Mouse (Mus musculus) heart, embryonic 14.5 days (tissue): ENCODE measurements around the gene Olfr9. TPM values are rescaled to one million over a fixed set of nuclear protein-coding genes. Genes with fewer than 3 reads are reported as not detected.
"Not testable (repeated sequence)": the region's sequence is repeated elsewhere in the genome, so short reads cannot be mapped to it uniquely, and the experiment has no call there.

Experiments used
- ATAC-seq: fragments of 200-750 bp; cut with Nextera tagmentation; 2 replicates; pipeline ENCODE4 v1.8.0; 2017; ENCODE audit warnings: low read depth, moderate TSS enrichment; ENCODE audit not compliant: insufficient number of reproducible peaks, insufficient read depth, low FRiP score
- H3K27ac ChIP-seq, 2 experiments: fragments of 200-500 bp in 1 of 2; fragments of 300-500 bp in 1 of 2; sonication (generic) in 1 of 2; replicated peaks in 1 of 2; 2 replicates each; pipeline ENCODE4 v1.5.1; 2012 to 2014; ENCODE audit warnings: low read depth in 2 of 2, low read length in 2 of 2, control low read depth in 1 of 2, mild to moderate bottlenecking in 1 of 2, mixed read lengths in 1 of 2; ENCODE audit not compliant: control insufficient read depth in 1 of 2, insufficient read depth in 1 of 2
- H3K27me3 ChIP-seq: fragments of 300-500 bp; sonication (generic); 2 replicates; pipeline ENCODE4 v1.6.1; 2014; ENCODE audit warnings: mild to moderate bottlenecking, low read length, control low read depth; ENCODE audit not compliant: control insufficient read depth, insufficient read depth
- H3K36me3 ChIP-seq: fragments of 300-500 bp; sonication (generic); 2 replicates; pipeline ENCODE4 v1.6.1; 2014; ENCODE audit warnings: mild to moderate bottlenecking, control low read depth, low read length, mixed read lengths; ENCODE audit not compliant: control insufficient read depth, insufficient read depth
- H3K4me1 ChIP-seq, 2 experiments: fragments of 200-500 bp in 1 of 2; fragments of 300-500 bp in 1 of 2; sonication (generic) in 1 of 2; 2 replicates each; pipeline ENCODE4 v1.6.1; 2012 to 2014; ENCODE audit warnings: low read length in 2 of 2, control low read depth in 1 of 2, mixed read lengths in 1 of 2; ENCODE audit not compliant: control insufficient read depth in 2 of 2, insufficient read depth in 2 of 2
- H3K4me2 ChIP-seq: fragments of 300-500 bp; sonication (generic); 2 replicates; pipeline ENCODE4 v1.6.1; 2014; ENCODE audit warnings: mild to moderate bottlenecking, low read length
- H3K4me3 ChIP-seq, 2 experiments: fragments of 200-500 bp in 1 of 2; fragments of 300-500 bp in 1 of 2; sonication (generic) in 1 of 2; 2 replicates each; pipeline ENCODE4 v1.5.1; 2012 to 2014; ENCODE audit warnings: low read length in 2 of 2, mild to moderate bottlenecking in 2 of 2, control low read depth in 1 of 2, low read depth in 1 of 2, moderate library complexity in 1 of 2; ENCODE audit not compliant: control insufficient read depth in 1 of 2, insufficient read depth in 1 of 2
- H3K9ac ChIP-seq: fragments of 300-500 bp; sonication (generic); 2 replicates; pipeline ENCODE4 v1.6.1; 2014; ENCODE audit warnings: mild to moderate bottlenecking, low read length
- H3K9me3 ChIP-seq: fragments of 300-500 bp; sonication (generic); 2 replicates; pipeline ENCODE4 v1.6.1; 2016; ENCODE audit warnings: low read length, control low read depth; ENCODE audit not compliant: control insufficient read depth
- WGBS: fragments of 180-500 bp; shearing (Covaris S2); extraction: QIAGEN DNeasy Blood & Tissue Kit; methylation state at CpG from one replicate; pipeline ENCODE4 v1.1.7; 2014; 5-methylcytosine and 5-hydroxymethylcytosine counted together
- polyA plus RNA-seq: library from polyadenylated mRNA; unstranded; fragments of >200 nt; fragmentation: Nextera tagmentation; extraction: Ambion mirVana; gene quantifications from 2 replicates; pipeline ENCODE4 v1.2.1, GENCODE M21; 2014

Gene Olfr9
- polyA plus RNA-seq, 1 experiment from 2014 or later = not detected

DNA sequence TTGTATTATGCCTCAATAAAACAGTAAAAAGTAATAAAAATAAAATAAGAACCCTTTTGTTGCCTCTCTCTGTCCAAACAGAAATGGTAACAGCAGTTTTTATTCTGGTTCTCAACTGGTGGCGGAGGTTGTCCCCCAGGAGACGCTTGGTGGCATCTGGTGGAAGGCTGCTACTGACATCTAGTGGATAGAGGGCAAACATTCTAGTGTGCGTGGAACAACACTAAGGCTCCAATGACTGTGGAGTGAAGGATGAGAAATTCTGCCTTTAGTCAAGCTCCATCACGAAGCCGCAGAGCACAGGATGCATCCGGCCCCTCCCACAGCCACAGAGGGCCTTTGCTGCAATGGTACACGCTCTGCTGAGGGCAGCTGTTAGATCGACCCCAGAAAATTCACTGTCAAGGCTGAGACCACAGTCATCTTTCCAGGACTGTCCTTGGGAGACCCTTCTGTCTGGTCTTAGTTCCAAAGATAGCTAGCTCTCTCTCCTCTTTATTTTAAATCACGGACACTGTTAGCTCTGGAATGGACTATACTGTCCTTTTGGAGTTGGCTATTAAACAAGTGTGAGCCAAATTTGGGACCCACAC, 11.6 kb upstream of the Olfr9 start:
- Histone ChIP-seq H3K36me3 (no peaks in the 10 kb centered on the region), H3K27ac (no peak overlapping the region), H3K27me3 (no peaks in the 10 kb centered on the region), H3K4me2 (no peak overlapping the region), H3K4me1 (peaks cover 0 to 3% of the 10 kb centered on the region in 2 experiments; a peak in 2 of 4 replicates), H3K9me3 (no peaks in the 10 kb centered on the region), H3K9ac (no peak overlapping the region), H3K4me3 (no peak overlapping the region)
- peak; percentile 64; the same call in 1 of the 2 replicates for ATAC-seq
- 19% methylated on average over 9 of the region's 9 CpGs for WGBS

DNA sequence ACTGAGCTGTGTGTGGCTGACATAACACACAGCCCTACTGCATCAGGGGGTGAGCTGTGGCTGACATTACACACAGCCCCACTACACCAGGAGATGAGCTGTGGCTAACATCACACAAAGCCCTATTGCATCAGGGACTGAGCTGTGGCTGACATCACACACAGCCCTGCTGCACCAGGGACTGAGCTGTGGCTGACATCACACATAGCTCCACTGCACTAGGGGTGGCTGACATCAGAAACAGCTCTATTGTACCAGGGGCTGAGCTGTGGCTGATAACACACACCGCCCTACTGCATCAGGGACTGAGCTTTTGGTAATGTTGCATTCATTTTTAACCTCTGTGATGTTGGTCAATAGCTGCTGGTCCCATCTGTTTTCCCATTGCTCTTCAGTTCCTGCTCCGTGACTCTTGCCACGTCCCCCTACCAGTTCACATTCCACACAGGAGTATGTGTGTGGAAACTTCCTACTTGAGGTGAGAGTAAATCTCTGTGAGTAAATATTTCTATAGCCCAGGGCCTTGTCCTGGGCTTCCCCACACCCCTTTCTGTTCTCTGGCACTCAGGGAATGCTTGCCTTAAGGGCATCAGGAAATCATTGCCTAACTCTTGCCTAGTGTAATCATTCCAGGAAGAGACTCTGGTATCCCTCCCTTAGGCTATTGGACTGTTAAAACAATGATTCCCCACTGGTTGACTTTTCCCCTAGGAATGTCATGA, 8.4 kb upstream of the Olfr9 start:
- H3K9me3 ChIP-seq = no peaks in the 10 kb centered on the region
- 37% methylated on average over 3 of the region's 3 CpGs for WGBS
- ATAC-seq = peak; percentile 33
- H3K9ac ChIP-seq = no peak overlapping the region
- no peaks in the 10 kb centered on the region for H3K36me3 ChIP-seq
- H3K4me2 ChIP-seq = no peak overlapping the region
- no peaks in the 10 kb centered on the region for H3K27me3 ChIP-seq
- no peak overlapping the region for H3K4me3 ChIP-seq
- H3K4me1 ChIP-seq = peaks cover 0 to 3% of the 10 kb centered on the region in 2 experiments; a peak in 2 of 4 replicates
- H3K27ac ChIP-seq = no peak overlapping the region

DNA sequence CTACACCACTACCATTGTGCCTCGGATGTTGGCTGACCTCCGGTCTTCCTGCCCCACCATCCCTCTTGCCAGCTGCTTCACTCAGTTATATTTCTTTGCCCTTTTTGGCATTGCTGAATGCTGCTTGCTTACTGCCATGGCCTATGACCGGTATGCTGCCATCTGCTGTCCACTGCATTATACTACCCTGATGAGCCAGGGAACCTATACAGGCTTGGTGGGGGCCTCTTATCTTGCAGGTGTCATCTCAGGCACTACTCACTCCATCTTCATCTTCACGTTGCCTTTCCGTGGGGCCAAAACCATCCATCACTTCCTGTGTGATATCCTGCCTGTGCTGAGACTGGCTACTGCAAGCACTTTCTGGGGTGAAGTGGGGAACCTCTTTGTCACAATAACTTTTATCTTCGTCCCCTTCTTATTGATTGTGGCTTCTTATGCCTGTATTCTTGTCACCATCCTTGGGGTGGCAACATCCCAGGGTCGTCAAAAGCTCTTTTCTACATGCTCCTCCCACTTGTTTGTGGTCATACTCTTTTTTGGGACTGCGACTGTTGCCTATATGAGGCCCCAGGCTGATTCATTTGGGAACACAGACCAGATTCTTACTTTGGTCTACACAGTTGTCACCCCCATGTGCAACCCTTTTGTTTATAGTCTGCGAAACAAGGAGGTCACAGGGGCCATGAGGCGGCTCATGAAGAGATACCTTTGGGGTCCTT, 1.1 kb downstream of the Olfr9 start:
- 57% methylated on average over 7 of the region's 10 CpGs for WGBS
- not testable (repeated sequence) for H3K27ac ChIP-seq, H3K36me3 ChIP-seq, H3K9me3 ChIP-seq, H3K27me3 ChIP-seq, ATAC-seq, H3K4me1 ChIP-seq, H3K4me2 ChIP-seq, H3K9ac ChIP-seq, H3K4me3 ChIP-seq

DNA sequence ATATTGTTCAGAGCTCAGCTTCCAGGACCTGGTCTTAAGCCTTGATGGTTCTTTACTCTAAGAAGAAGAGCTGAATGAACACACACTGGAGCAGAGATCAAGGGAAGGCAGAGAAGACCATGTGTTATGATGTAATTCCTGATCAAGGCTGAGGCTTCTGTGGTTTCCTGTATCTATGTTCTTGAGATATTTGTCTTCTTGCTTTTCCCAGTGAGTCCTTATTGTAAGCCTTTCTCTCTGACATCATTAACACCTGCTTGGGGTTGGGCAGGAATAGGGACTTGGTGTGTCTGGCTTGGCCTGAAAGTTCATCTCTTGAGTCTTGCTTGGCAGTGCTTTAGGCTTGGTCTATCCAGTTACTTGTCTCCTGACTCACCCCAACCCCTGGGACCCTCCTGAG, 1.8 kb downstream of the Olfr9 start:
- no peak overlapping the region for H3K4me2 ChIP-seq
- no peaks in the 10 kb centered on the region for H3K4me1 ChIP-seq
- no peaks in the 10 kb centered on the region for H3K36me3 ChIP-seq
- H3K4me3 ChIP-seq = no peak overlapping the region
- no peak overlapping the region for H3K9ac ChIP-seq
- H3K9me3 ChIP-seq = no peaks in the 10 kb centered on the region
- H3K27me3 ChIP-seq = no peaks in the 10 kb centered on the region
- no peak overlapping the region for H3K27ac ChIP-seq
- no peak for ATAC-seq

DNA sequence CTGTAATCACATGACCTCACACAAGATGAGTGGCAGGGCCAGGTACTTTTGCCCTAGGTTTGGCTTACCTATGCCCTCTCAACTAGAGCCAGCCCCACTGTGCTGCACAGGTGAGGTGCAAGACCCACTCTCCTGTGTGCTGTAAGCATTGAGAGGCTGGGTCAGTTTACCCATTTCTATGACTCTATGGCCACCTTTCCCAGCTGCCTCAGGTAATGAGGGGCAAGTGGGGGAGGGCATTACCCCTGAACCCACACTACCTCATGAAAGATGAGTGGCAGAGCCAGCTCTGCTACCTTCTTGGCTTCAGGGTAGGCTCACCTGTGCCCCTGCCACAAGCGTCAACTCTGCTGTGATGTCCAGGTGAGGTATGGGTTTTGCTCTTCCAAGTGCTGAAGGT, 6.6 kb downstream of the Olfr9 start:
- WGBS = 88% methylated on average over 1 of the region's 1 CpGs
- no peak for ATAC-seq
- H3K4me3 ChIP-seq = no peak overlapping the region

DNA sequence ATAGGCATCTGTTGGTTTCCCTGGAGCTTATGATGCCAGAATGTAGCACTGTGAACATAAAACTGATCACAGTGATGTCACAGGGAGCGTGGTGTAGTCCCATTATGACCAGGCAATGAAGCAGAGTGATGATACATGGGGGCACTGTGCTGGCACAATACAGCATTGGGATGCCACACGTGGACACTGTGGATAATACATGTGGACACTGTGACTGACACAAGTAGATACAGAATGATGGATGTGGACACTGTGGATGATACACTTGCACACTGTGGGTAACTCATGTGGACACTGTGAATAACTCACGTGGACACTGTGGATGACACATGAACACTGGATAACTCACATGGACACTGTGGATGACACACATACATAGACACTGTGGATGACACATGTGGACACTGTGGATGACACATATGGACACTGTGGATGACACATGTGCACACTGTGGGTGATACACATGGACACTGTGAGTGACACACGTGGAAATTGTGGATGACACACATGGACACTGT, 7.4 kb downstream of the Olfr9 start:
- Histone ChIP-seq H3K27ac (no peak overlapping the region), H3K4me2 (no peak overlapping the region), H3K4me3 (no peak overlapping the region), H3K4me1 (no peaks in the 10 kb centered on the region), H3K36me3 (no peaks in the 10 kb centered on the region), H3K27me3 (no peaks in the 10 kb centered on the region), H3K9ac (no peak overlapping the region), H3K9me3 (no peaks in the 10 kb centered on the region)
- 63% methylated on average over 4 of the region's 4 CpGs for WGBS
- ATAC-seq = no peak; the same call in 1 of the 2 replicates

More for the DNA sequence above, 6.6 kb downstream of the Olfr9 start:
- Histone ChIP-seq H3K36me3 (no peaks in the 10 kb centered on the region), H3K4me1 (no peaks in the 10 kb centered on the region), H3K27ac (no peak overlapping the region), H3K27me3 (no peaks in the 10 kb centered on the region), H3K4me2 (no peak overlapping the region), H3K9ac (no peak overlapping the region), H3K9me3 (no peaks in the 10 kb centered on the region)

DNA sequence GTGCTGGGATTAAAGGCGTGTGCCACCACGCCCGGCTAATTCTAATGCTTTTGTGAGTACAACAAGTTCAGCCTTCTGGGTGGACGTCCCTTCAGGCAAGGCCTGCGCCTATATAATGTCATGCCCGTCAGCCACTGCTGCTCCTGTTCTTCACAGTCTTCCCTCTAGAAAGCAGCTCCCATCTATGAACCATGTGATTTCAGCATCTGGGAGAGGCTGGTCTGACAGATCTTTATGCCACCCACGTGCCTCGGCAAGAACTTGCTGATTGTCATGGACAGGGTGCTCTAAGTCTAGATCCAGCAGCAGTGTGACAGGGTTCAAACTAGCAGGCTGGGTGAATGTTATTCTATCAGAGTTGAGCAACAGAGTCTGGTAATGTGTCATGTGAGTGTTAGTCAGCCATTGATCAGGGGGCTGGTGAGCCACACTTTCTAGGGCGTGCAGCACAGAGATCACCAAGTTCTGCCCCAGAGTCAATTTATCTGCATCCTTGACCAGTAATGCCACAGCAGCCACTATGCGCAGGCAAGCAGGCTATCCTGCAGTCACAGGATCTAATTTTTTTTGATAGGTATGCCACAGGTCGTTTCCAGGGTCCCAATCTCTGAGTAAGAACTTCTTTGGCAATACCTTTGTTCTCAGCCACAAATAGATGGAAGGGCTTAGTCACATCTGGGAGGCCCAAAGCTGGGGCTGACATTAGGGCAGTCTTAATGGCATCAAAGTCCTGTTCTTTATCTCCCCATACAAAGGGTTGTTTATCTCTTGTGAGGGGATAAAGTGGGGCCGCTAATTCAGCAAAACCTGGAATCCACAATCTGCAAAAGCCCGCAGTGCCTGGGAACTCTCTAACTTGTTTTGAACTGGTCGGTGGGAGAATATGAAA, 15.0 kb downstream of the Olfr9 start:
- no peaks in the 10 kb centered on the region for H3K36me3 ChIP-seq
- peaks cover 6% of the 10 kb centered on the region for H3K9me3 ChIP-seq
- H3K4me2 ChIP-seq = no peak overlapping the region
- H3K4me1 ChIP-seq = no peaks in the 10 kb centered on the region
- no peak overlapping the region for H3K27ac ChIP-seq
- no peak overlapping the region for H3K4me3 ChIP-seq
- no peak overlapping the region for H3K9ac ChIP-seq
- ATAC-seq = no peak
- WGBS = 60% methylated on average over 14 of the region's 14 CpGs
- H3K27me3 ChIP-seq = no peaks in the 10 kb centered on the region
